9 mouse cellular contexts compared by ENCODE assay signal in the genomic region with DNA sequence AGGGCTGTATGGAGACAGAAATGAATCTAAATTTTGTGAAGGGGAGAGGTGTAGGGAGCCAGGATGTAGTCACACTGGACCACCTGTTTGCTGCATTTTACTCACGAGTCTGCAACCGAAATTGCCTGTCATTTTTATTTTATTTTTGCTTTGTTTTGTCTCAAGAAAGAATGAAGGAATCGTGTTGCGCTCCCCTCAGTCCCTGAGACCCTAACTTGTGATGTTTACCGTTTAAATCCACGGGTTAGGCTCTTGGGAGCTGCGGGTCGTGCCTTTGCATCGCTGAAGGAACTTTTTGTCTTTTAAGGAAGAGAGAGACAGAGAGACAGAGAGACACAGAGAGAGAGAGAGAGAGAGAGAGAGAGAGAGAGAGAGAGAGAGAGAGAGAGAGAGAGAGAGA.
DNase-seq lines count a peak whose midpoint lies in the region; ATAC-seq and TF ChIP-seq lines count a peak whose summit lies in the region.
"Had no signal": no experiment of that assay in that cellular context is flagged by ENCODE, and none has a peak within 500 bp of the region (broad histone marks: within the 10 kb centered on the region; RNA-seq: fewer than 3 reads in every experiment).

No protein-coding gene starts in this region.

- peaks cover 3% of the 10 kb centered on the region; the same call in 1 of the 2 replicates for H3K27me3 ChIP-seq in cerebellum, adult 2 months (ENCODE audit: control insufficient read depth, insufficient read depth, low read length)
- peaks cover 1% of the 10 kb centered on the region; the same call in 1 of the 2 replicates for H3K27me3 ChIP-seq in spleen, adult 2 months (ENCODE audit: control insufficient read depth, insufficient read depth, low read length)
- no peaks in the 10 kb centered on the region for H3K27me3 ChIP-seq in limb, embryonic 13.5 days
- H3K27me3 ChIP-seq in stomach, embryonic 16.5 days (ENCODE audit: control insufficient read depth, insufficient read depth, low read length) = no peaks in the 10 kb centered on the region

- H3K27ac ChIP-seq in cerebellum, adult 2 months (ENCODE audit: insufficient read depth, low read length) = peak overlapping the region; percentile 39; the same call in 1 of the 2 replicates
- H3K27ac ChIP-seq in spleen, adult 2 months (ENCODE audit: insufficient read depth, low read length) = no peak overlapping the region
- peak overlapping the region; percentile 100 for H3K27ac ChIP-seq in limb, embryonic 13.5 days
- H3K27ac ChIP-seq in stomach, embryonic 16.5 days (ENCODE audit: low read length) = peak overlapping the region; percentile 90

- 4% methylated on average over 9 of the region's 9 CpGs for WGBS in cerebellum, adult 2 months
- WGBS in spleen, adult 2 months = 32% methylated on average over 9 of the region's 9 CpGs
- 3% methylated on average over 9 of the region's 9 CpGs for WGBS in limb, embryonic 13.5 days
- WGBS in stomach, embryonic 16.5 days = 10% methylated on average over 9 of the region's 9 CpGs

- DNase-seq in cerebellum, adult 2 months = no peak
- DNase-seq in cerebellum, adult 9-10 months = no peak
- DNase-seq in spleen, adult 2 months (ENCODE audit: low read depth in 1 of 2, low spot score in 2 of 2) = no peak
- no peak for DNase-seq in spleen, postnatal 4 days (ENCODE audit: low spot score in 2 of 2)
- no peak for DNase-seq in cerebellum, postnatal 4 days (ENCODE audit: low spot score in 2 of 2)
- no peak for DNase-seq in thymus, postnatal 4 days
- DNase-seq: spleen, adult 18-20 months had no signal

- ATAC-seq in limb, embryonic 13.5 days (ENCODE audit: low FRiP score, low read depth) = no peak
- ATAC-seq in stomach, embryonic 16.5 days (ENCODE audit: insufficient read depth, low FRiP score) = no peak

- no peak for TF ChIP-seq POLR2A in cerebellum, adult 2 months (IDR thresholded peaks at IDR 0.05; ENCODE audit: borderline replicate concordance, insufficient read depth, low read length)
- TF ChIP-seq POLR2A in spleen, adult 2 months (IDR thresholded peaks at IDR 0.05; ENCODE audit: low read depth, low read length) = no peak

- peak overlapping the region; percentile 62 for H3K4me2 ChIP-seq in limb, embryonic 13.5 days (replicated peaks)
- H3K4me2 ChIP-seq in stomach, embryonic 16.5 days (ENCODE audit: low read depth, low read length) = peak overlapping the region; percentile 68

- no peak for TF ChIP-seq CTCF in cerebellum, adult 2 months (IDR thresholded peaks at IDR 0.05; ENCODE audit: borderline replicate concordance, insufficient read depth, low read depth, low read length)
- TF ChIP-seq CTCF in spleen, adult 2 months (IDR thresholded peaks at IDR 0.05; ENCODE audit: extremely low read depth, insufficient read depth, insufficient read length, insufficient replicate concordance) = no peak

- H3K4me3 ChIP-seq in cerebellum, adult 2 months (replicated peaks; ENCODE audit: insufficient read depth, low read depth, low read length) = peak overlapping the region; percentile 49
- H3K4me3 ChIP-seq in spleen, adult 2 months (ENCODE audit: extremely low read depth, insufficient read depth, insufficient read length) = peak overlapping the region; percentile 13
- H3K4me3 ChIP-seq in limb, embryonic 13.5 days = peak overlapping the region; percentile 66
- peak overlapping the region; percentile 74 for H3K4me3 ChIP-seq in stomach, embryonic 16.5 days (replicated peaks; ENCODE audit: low read length)

- H3K36me3 ChIP-seq in spleen, adult 2 months (ENCODE audit: control insufficient read depth, insufficient read depth, low read length) = no peaks in the 10 kb centered on the region
- peaks cover 9% of the 10 kb centered on the region for H3K36me3 ChIP-seq in limb, embryonic 13.5 days
- H3K36me3 ChIP-seq in stomach, embryonic 16.5 days (ENCODE audit: control insufficient read depth, insufficient read depth, low read length) = no peaks in the 10 kb centered on the region

- H3K4me1 ChIP-seq in cerebellum, adult 2 months (ENCODE audit: control insufficient read depth, insufficient read depth, low read length) = no peaks in the 10 kb centered on the region
- no peaks in the 10 kb centered on the region for H3K4me1 ChIP-seq in spleen, adult 2 months (ENCODE audit: control insufficient read depth, insufficient read depth, insufficient read length)
- H3K4me1 ChIP-seq in limb, embryonic 13.5 days = peaks cover 34% of the 10 kb centered on the region
- peaks cover 6% of the 10 kb centered on the region; the same call in 1 of the 2 replicates for H3K4me1 ChIP-seq in stomach, embryonic 16.5 days (ENCODE audit: control insufficient read depth, insufficient read depth, low read length)

- H3K9me3 ChIP-seq in limb, embryonic 13.5 days = no peaks in the 10 kb centered on the region
- no peaks in the 10 kb centered on the region for H3K9me3 ChIP-seq in stomach, embryonic 16.5 days (replicated peaks; ENCODE audit: control insufficient read depth, low read length)

- peak overlapping the region; percentile 93 for H3K9ac ChIP-seq in limb, embryonic 13.5 days
- H3K9ac ChIP-seq in stomach, embryonic 16.5 days (ENCODE audit: low read length) = peak overlapping the region; percentile 85

Comparison
In these comparisons a context has a peak if more than half of its experiments do, and no peak if none do; other contexts are left out.
1. H3K4me3 ChIP-seq: peak in every context shown above with its lines; median percentile 74 in stomach, embryonic 16.5 days; 66 in limb, embryonic 13.5 days; 49 in cerebellum, adult 2 months; 13 in spleen, adult 2 months.